ENCODE assay signal across 9 mouse cellular contexts in genomic region chr13:21200043-21200999, GRCm38 (mm10). TPM values are rescaled to one million over a fixed set of nuclear protein-coding genes. Genes with fewer than 3 reads are reported as not detected.
DNase-seq lines count a peak whose midpoint lies in the region; ATAC-seq and TF ChIP-seq lines count a peak whose summit lies in the region.
"Had no signal": no experiment of that assay in that cellular context is flagged by ENCODE, and none has a peak within 500 bp of the region (broad histone marks: within the 10 kb centered on the region; RNA-seq: fewer than 3 reads in every experiment).

No protein-coding gene starts in this region.

- H3K4me1 ChIP-seq in brown adipose tissue, adult 24 weeks (ENCODE audit: control insufficient read depth, insufficient read depth, insufficient read length, low read length), result no peaks in the 10 kb centered on the region
- H3K4me1 ChIP-seq in heart, embryonic 15.5 days (replicated peaks), result no peaks in the 10 kb centered on the region
- peaks cover 0 to 2% of the 10 kb centered on the region in 2 experiments; a peak in 2 of 4 replicates for H3K4me1 ChIP-seq in liver, embryonic 14.5 days (replicated peaks; ENCODE audit: control insufficient read depth in 2 of 2, insufficient read depth in 2 of 2, low read length in 1 of 2)
- H3K4me1 ChIP-seq in neural tube, embryonic 11.5 days (ENCODE audit: control insufficient read depth, insufficient read depth, low read length), result no peaks in the 10 kb centered on the region
- H3K4me1 ChIP-seq in stomach, postnatal 0 days (replicated peaks; ENCODE audit: control insufficient read depth, insufficient read depth), result no peaks in the 10 kb centered on the region

- H3K27ac ChIP-seq in brown adipose tissue, adult 24 weeks (replicated peaks; ENCODE audit: low read depth, low read length), result peak overlapping the region; percentile 80
- H3K27ac ChIP-seq in heart, embryonic 15.5 days, result peak overlapping the region; percentile 84
- H3K27ac ChIP-seq in liver, embryonic 14.5 days, result peak overlapping the region; percentile 66
- H3K27ac ChIP-seq in neural tube, embryonic 11.5 days (ENCODE audit: low read depth, low read length), result no peak overlapping the region
- peak overlapping the region; percentile 76 for H3K27ac ChIP-seq in stomach, postnatal 0 days (replicated peaks)

- peak overlapping the region; percentile 74 for H3K9ac ChIP-seq in heart, embryonic 15.5 days
- peak overlapping the region; percentile 84 for H3K9ac ChIP-seq in liver, embryonic 14.5 days (replicated peaks)
- peak overlapping the region; percentile 68 for H3K9ac ChIP-seq in neural tube, embryonic 11.5 days (ENCODE audit: low read length)
- peak overlapping the region; percentile 58 for H3K9ac ChIP-seq in stomach, postnatal 0 days (ENCODE audit: low read length)

- H3K9me3 ChIP-seq in heart, embryonic 15.5 days (replicated peaks), result no peaks in the 10 kb centered on the region
- H3K9me3 ChIP-seq in liver, embryonic 14.5 days (ENCODE audit: control insufficient read depth, low read length), result no peaks in the 10 kb centered on the region
- H3K9me3 ChIP-seq in neural tube, embryonic 11.5 days (ENCODE audit: control insufficient read depth, low read length), result no peaks in the 10 kb centered on the region
- H3K9me3 ChIP-seq in stomach, postnatal 0 days (ENCODE audit: control insufficient read depth, low read length), result no peaks in the 10 kb centered on the region

- TF ChIP-seq CTCF in liver, embryonic 14.5 days (IDR thresholded peaks at IDR 0.05; ENCODE audit: low read depth), result peak; percentile 98
- TF ChIP-seq CTCF in stomach, postnatal 0 days (IDR thresholded peaks at IDR 0.05; ENCODE audit: low read depth), result peak; percentile 96

- H3K27me3 ChIP-seq in heart, embryonic 15.5 days, result no peaks in the 10 kb centered on the region
- H3K27me3 ChIP-seq in liver, embryonic 14.5 days (ENCODE audit: control insufficient read depth, insufficient read depth, low read length), result no peaks in the 10 kb centered on the region
- H3K27me3 ChIP-seq in neural tube, embryonic 11.5 days (ENCODE audit: control insufficient read depth, insufficient read depth, low read length), result no peaks in the 10 kb centered on the region
- no peaks in the 10 kb centered on the region for H3K27me3 ChIP-seq in stomach, postnatal 0 days (ENCODE audit: control insufficient read depth, insufficient read depth, low read length)

- no peaks in the 10 kb centered on the region for H3K36me3 ChIP-seq in heart, embryonic 15.5 days
- peaks cover 2% of the 10 kb centered on the region; the same call in 1 of the 2 replicates for H3K36me3 ChIP-seq in liver, embryonic 14.5 days (replicated peaks; ENCODE audit: control insufficient read depth, insufficient read depth, low read depth)
- H3K36me3 ChIP-seq in neural tube, embryonic 11.5 days (ENCODE audit: control insufficient read depth, insufficient read depth, low read length), result no peaks in the 10 kb centered on the region
- H3K36me3 ChIP-seq in stomach, postnatal 0 days (ENCODE audit: control insufficient read depth, insufficient read depth, low read length), result no peaks in the 10 kb centered on the region

- whole genome bisulfite sequencing in heart, embryonic 15.5 days, result 4% methylated on average over 48 of the region's 48 CpGs
- 4% methylated on average over 48 of the region's 48 CpGs for WGBS in liver, embryonic 14.5 days (ENCODE audit: insufficient replicate concordance)
- WGBS in neural tube, embryonic 11.5 days, result 5% methylated on average over 48 of the region's 48 CpGs
- WGBS in stomach, postnatal 0 days, result 3% methylated on average over 48 of the region's 48 CpGs

- H3K4me3 ChIP-seq in brown adipose tissue, adult 24 weeks (ENCODE audit: insufficient read depth, low read depth, low read length), result peak overlapping the region; percentile 100
- peak overlapping the region; percentile 92 for H3K4me3 ChIP-seq in heart, embryonic 15.5 days
- H3K4me3 ChIP-seq in liver, embryonic 14.5 days (ENCODE audit: insufficient read depth in 1 of 2, low read depth in 2 of 2, low read length in 2 of 2), result peak overlapping the region; percentile 67 to 93
- peak overlapping the region; percentile 59 for H3K4me3 ChIP-seq in neural tube, embryonic 11.5 days (ENCODE audit: low read depth, low read length)
- H3K4me3 ChIP-seq in stomach, postnatal 0 days (ENCODE audit: low read depth, low read length), result peak overlapping the region; percentile 58

- no peak for TF ChIP-seq EP300 in liver, embryonic 14.5 days (IDR thresholded peaks at IDR 0.05; ENCODE audit: low read depth)
- TF ChIP-seq EP300 in stomach, postnatal 0 days (optimal IDR thresholded peaks at IDR 0.05), result no peak

- peak overlapping the region; percentile 67 for H3K4me2 ChIP-seq in heart, embryonic 15.5 days
- H3K4me2 ChIP-seq in liver, embryonic 14.5 days (ENCODE audit: low read depth), result peak overlapping the region; percentile 67
- H3K4me2 ChIP-seq in neural tube, embryonic 11.5 days (ENCODE audit: low read depth), result peak overlapping the region; percentile 50
- peak overlapping the region; percentile 62 for H3K4me2 ChIP-seq in stomach, postnatal 0 days (replicated peaks; ENCODE audit: low read depth)

- peak; percentile 97 for ATAC-seq in heart, embryonic 15.5 days (replicated peaks; ENCODE audit: insufficient number of reproducible peaks, insufficient read depth, low FRiP score, low read depth)
- ATAC-seq in liver, embryonic 14.5 days (ENCODE audit: insufficient read depth), result peak; percentile 96
- ATAC-seq in neural tube, embryonic 11.5 days (ENCODE audit: insufficient read depth, low FRiP score, low TSS enrichment), result peak; percentile 98
- ATAC-seq in stomach, postnatal 0 days (ENCODE audit: low FRiP score, low TSS enrichment), result peak; percentile 94

- DNase-seq in CD4-positive, CD25-positive, alpha-beta regulatory T cell, adult 2 months (ENCODE audit: low read depth, low spot score), result peak; percentile 94
- DNase-seq in fibroblast of lung, adult 2 months (ENCODE audit: low read depth), result peak; percentile 89
- peak; percentile 90 to 94 for DNase-seq in kidney, postnatal 25 days
- DNase-seq in liver, embryonic 14.5 days (ENCODE audit: low read depth in 3 of 3, low spot score in 3 of 3), result peak; percentile 82 to 87 (median 85)
- DNase-seq in neural tube, embryonic 11.5 days (ENCODE audit: low spot score), result peak; percentile 95
- peak; percentile 91 for DNase-seq in stomach, postnatal 0 days (ENCODE audit: low spot score)

RNA-seq across cellular contexts. Expression of gene Trim27, which starts 21.1 kb away (rescaled TPM):
- 9.1 and 14.4 TPM in 2 replicates for polyA plus RNA-seq in brown adipose tissue, adult 24 weeks (2012; ENCODE audit: insufficient read depth, insufficient read length, missing spikeins)
- 61.4 and 84.7 TPM in 2 replicates for polyA plus RNA-seq in heart, embryonic 15.5 days (2015; fragmentation: Nextera tagmentation; extraction: Ambion mirVana)
- polyA plus RNA-seq in liver, embryonic 14.5 days (2012; rRNA removed), result 28.0 and 36.9 TPM in 2 replicates
- polyA plus RNA-seq in liver, embryonic 14.5 days (2014; fragmentation: Nextera tagmentation; extraction: Ambion mirVana), result 50.9 and 56.1 TPM in 2 replicates
- polyA plus RNA-seq in neural tube, embryonic 11.5 days (2014; fragmentation: Nextera tagmentation; extraction: Ambion mirVana), result 150 and 160 TPM in 2 replicates
- 58.5 and 60.2 TPM in 2 replicates for polyA plus RNA-seq in stomach, postnatal 0 days (2015; fragmentation: Nextera tagmentation; extraction: Ambion mirVana)

RNA-seq across cellular contexts. Expression of gene Olfr1368, which starts 54.7 kb away (rescaled TPM):
- polyA plus RNA-seq in brown adipose tissue, adult 24 weeks (2012; ENCODE audit: insufficient read depth, insufficient read length, missing spikeins), result not detected in 2 replicates
- polyA plus RNA-seq in heart, embryonic 15.5 days (2015; fragmentation: Nextera tagmentation; extraction: Ambion mirVana), result not detected in 2 replicates
- not detected in 2 replicates for polyA plus RNA-seq in liver, embryonic 14.5 days (2012; rRNA removed)
- polyA plus RNA-seq in liver, embryonic 14.5 days (2014; fragmentation: Nextera tagmentation; extraction: Ambion mirVana), result not detected in 2 replicates
- polyA plus RNA-seq in neural tube, embryonic 11.5 days (2014; fragmentation: Nextera tagmentation; extraction: Ambion mirVana), result not detected in 2 replicates
- not detected in 2 replicates for polyA plus RNA-seq in stomach, postnatal 0 days (2015; fragmentation: Nextera tagmentation; extraction: Ambion mirVana)
- polyA plus RNA-seq: gonadal fat pad, adult 2 months had no signal
